Mouse (Mus musculus) megakaryocyte, adult 5-6 weeks (primary cell): ENCODE results near the gene Slc16a13. TPM values are rescaled to one million over a fixed set of nuclear protein-coding genes. Genes with fewer than 3 reads are reported as not detected.
A peak's percentile ranks its signal among the peaks of the same experiment; 100 is the strongest.
"Not testable (repeated sequence)": the region's sequence is repeated elsewhere in the genome, so short reads cannot be mapped to it uniquely, and the experiment has no call there.

ENCODE experiments used
- ATAC-seq: 2 replicates; pipeline ENCODE4 v1.8.0; 2016; ENCODE audit warnings: mild to moderate bottlenecking, inconsistent platforms; ENCODE audit not compliant: poor library complexity, severe bottlenecking
- total RNA-seq, 2 experiments: library from RNA; stranded (forward) in 1 of 2; stranded (reverse) in 1 of 2; fragments of 153-499, 151-499 nt in 1 of 2; fragments of 221-1000, 200-1000 nt in 1 of 2; gene quantifications; 2 replicates each; pipeline versions ENCODE4 v1.2.3 to v1.2.4; 2015 to 2017

Gene Slc16a13
- total RNA-seq, 2 experiments from 2014 or later, result 2.3 to 2.5 TPM

- no peak for ATAC-seq
These were observed 46.4 kb downstream of the Slc16a13 start for GRCm38 (mm10) chr11:70174491-70174890.

- no peak for ATAC-seq
These were observed 48.6 kb downstream of the Slc16a13 start for GRCm38 (mm10) chr11:70172298-70172697.

GRCm38 (mm10) chr11:70171847-70172246 is 49.0 kb downstream of the Slc16a13 start:
- 0 out of 2 replicates have a peak, but pooled peaks have one; percentile 49 for ATAC-seq

- ATAC-seq, result no peak
These were observed 49.7 kb downstream of the Slc16a13 start for GRCm38 (mm10) chr11:70171181-70171580.

- no peak for ATAC-seq
These were observed 50.6 kb downstream of the Slc16a13 start for GRCm38 (mm10) chr11:70170291-70170690.

- not testable (repeated sequence) for ATAC-seq
These were observed 51.4 kb downstream of the Slc16a13 start for GRCm38 (mm10) chr11:70169471-70169870.

- no peak for ATAC-seq
These were observed 52.7 kb downstream of the Slc16a13 start for GRCm38 (mm10) chr11:70168136-70168535.

Other genes starting within 250 kb of the Slc16a13 start
- gene Ctdnep1, start 239.9 kb downstream of the Slc16a13 start, total RNA-seq (2015), result 120 and 150 TPM in 2 replicates
- gene Ctdnep1, start 239.9 kb downstream of the Slc16a13 start, total RNA-seq (2017), result 26.6 and 27.0 TPM in 2 replicates
- 44.7 and 63.0 TPM in 2 replicates for gene Elp5, start 238.5 kb downstream of the Slc16a13 start, total RNA-seq (2015)
- gene Elp5, start 238.5 kb downstream of the Slc16a13 start, total RNA-seq (2017), result 35.7 and 40.5 TPM in 2 replicates
- 843 and 872 TPM in 2 replicates for gene Gabarap, start 229.9 kb downstream of the Slc16a13 start, total RNA-seq (2015)
- gene Gabarap, start 229.9 kb downstream of the Slc16a13 start, total RNA-seq (2017), result 599 and 651 TPM in 2 replicates
- gene Phf23, start 225.3 kb downstream of the Slc16a13 start, total RNA-seq (2015), result 34.0 and 37.0 TPM in 2 replicates
- gene Phf23, start 225.3 kb downstream of the Slc16a13 start, total RNA-seq (2017), result 42.5 and 45.8 TPM in 2 replicates
- gene Dvl2, start 220.5 kb downstream of the Slc16a13 start, total RNA-seq (2015), result 7.9 and 9.3 TPM in 2 replicates
- gene Dvl2, start 220.5 kb downstream of the Slc16a13 start, total RNA-seq (2017), result 12.7 and 16.9 TPM in 2 replicates
- 32.7 and 35.0 TPM in 2 replicates for gene Acadvl, start 205.7 kb downstream of the Slc16a13 start, total RNA-seq (2015)
- 31.7 and 37.0 TPM in 2 replicates for gene Acadvl, start 205.7 kb downstream of the Slc16a13 start, total RNA-seq (2017)
- gene Dlg4, start 204.1 kb downstream of the Slc16a13 start, total RNA-seq (2015), result 5.2 and 10.1 TPM in 2 replicates
- 1.3 and 3.7 TPM in 2 replicates for gene Dlg4, start 204.1 kb downstream of the Slc16a13 start, total RNA-seq (2017)
- not detected in 2 replicates for gene Asgr1, start 167.0 kb downstream of the Slc16a13 start, total RNA-seq (2015)
- not detected in 2 replicates for gene Asgr1, start 167.0 kb downstream of the Slc16a13 start, total RNA-seq (2017)
- 0.16 and 0.27 TPM in 2 replicates for gene Asgr2, start 128.4 kb downstream of the Slc16a13 start, total RNA-seq (2015)
- gene Asgr2, start 128.4 kb downstream of the Slc16a13 start, total RNA-seq (2017), result 2.1 and 3.0 TPM in 2 replicates
- 3.3 and 4.5 TPM in 2 replicates for gene Mgl2, start 90.7 kb downstream of the Slc16a13 start, total RNA-seq (2015)
- gene Mgl2, start 90.7 kb downstream of the Slc16a13 start, total RNA-seq (2017), result 3.3 and 4.5 TPM in 2 replicates
- 34.6 and 35.3 TPM in 2 replicates for gene Clec10a, start 64.9 kb downstream of the Slc16a13 start, total RNA-seq (2015)
- gene Clec10a, start 64.9 kb downstream of the Slc16a13 start, total RNA-seq (2017), result 35.5 and 36.5 TPM in 2 replicates
- gene Slc16a11, start 8.3 kb downstream of the Slc16a13 start, total RNA-seq (2015), result not detected in 2 replicates
- not detected in 2 replicates for gene Slc16a11, start 8.3 kb downstream of the Slc16a13 start, total RNA-seq (2017)
- 0.04 and 0.27 TPM in 2 replicates for gene Bcl6b, start 8.7 kb upstream of the Slc16a13 start, total RNA-seq (2015)
- gene Bcl6b, start 8.7 kb upstream of the Slc16a13 start, total RNA-seq (2017), result not detected in 2 replicates
- 74.4 and 77.6 TPM in 2 replicates for gene 0610010K14Rik, start 16.9 kb upstream of the Slc16a13 start, total RNA-seq (2015)
- 25.6 and 31.5 TPM in 2 replicates for gene 0610010K14Rik, start 16.9 kb upstream of the Slc16a13 start, total RNA-seq (2017)
- gene Gm21988, start 18.8 kb upstream of the Slc16a13 start, total RNA-seq (2015), result 4.0 and 5.2 TPM in 2 replicates
- gene Gm21988, start 18.8 kb upstream of the Slc16a13 start, total RNA-seq (2017), result 0.11 and 4.3 TPM in 2 replicates
- 221 and 238 TPM in 2 replicates for gene Rnasek, start 18.8 kb upstream of the Slc16a13 start, total RNA-seq (2015)
- gene Rnasek, start 18.8 kb upstream of the Slc16a13 start, total RNA-seq (2017), result 29.7 and 38.5 TPM in 2 replicates
- not detected in 2 replicates for gene Alox12, start 34.3 kb upstream of the Slc16a13 start, total RNA-seq (2015)
- gene Alox12, start 34.3 kb upstream of the Slc16a13 start, total RNA-seq (2017), result not detected in 2 replicates
- gene Alox12e, start 101.6 kb upstream of the Slc16a13 start, total RNA-seq (2015), result 0.98 and 1.5 TPM in 2 replicates
- gene Alox12e, start 101.6 kb upstream of the Slc16a13 start, total RNA-seq (2017), result 1.2 and 1.7 TPM in 2 replicates
- gene Alox15, start 131.0 kb upstream of the Slc16a13 start, total RNA-seq (2015), result 62.7 and 71.5 TPM in 2 replicates
- 72.8 and 74.4 TPM in 2 replicates for gene Alox15, start 131.0 kb upstream of the Slc16a13 start, total RNA-seq (2017)
- gene Pelp1, start 189.0 kb upstream of the Slc16a13 start, total RNA-seq (2015), result 12.1 and 13.2 TPM in 2 replicates
- gene Pelp1, start 189.0 kb upstream of the Slc16a13 start, total RNA-seq (2017), result 5.8 and 7.4 TPM in 2 replicates
- gene Arrb2, start 211.6 kb upstream of the Slc16a13 start, total RNA-seq (2015), result 140 and 157 TPM in 2 replicates
- gene Arrb2, start 211.6 kb upstream of the Slc16a13 start, total RNA-seq (2017), result 125 and 141 TPM in 2 replicates
- 42.2 and 64.0 TPM in 2 replicates for gene Med11, start 230.9 kb upstream of the Slc16a13 start, total RNA-seq (2015)
- gene Med11, start 230.9 kb upstream of the Slc16a13 start, total RNA-seq (2017), result 47.8 and 55.3 TPM in 2 replicates
- gene Zmynd15, start 238.4 kb upstream of the Slc16a13 start, total RNA-seq (2015), result 0.13 TPM in 1 of 2 replicates, not detected in the other
- 0.04 TPM in 1 of 2 replicates, not detected in the other for gene Zmynd15, start 238.4 kb upstream of the Slc16a13 start, total RNA-seq (2017)
- 0.84 and 1.9 TPM in 2 replicates for gene Cxcl16, start 238.9 kb upstream of the Slc16a13 start, total RNA-seq (2015)
- 1.2 and 1.7 TPM in 2 replicates for gene Cxcl16, start 238.9 kb upstream of the Slc16a13 start, total RNA-seq (2017)